Mouse (Mus musculus): ENCODE measurements around the gene Mocs2.

Mocs2 gene

DNA sequence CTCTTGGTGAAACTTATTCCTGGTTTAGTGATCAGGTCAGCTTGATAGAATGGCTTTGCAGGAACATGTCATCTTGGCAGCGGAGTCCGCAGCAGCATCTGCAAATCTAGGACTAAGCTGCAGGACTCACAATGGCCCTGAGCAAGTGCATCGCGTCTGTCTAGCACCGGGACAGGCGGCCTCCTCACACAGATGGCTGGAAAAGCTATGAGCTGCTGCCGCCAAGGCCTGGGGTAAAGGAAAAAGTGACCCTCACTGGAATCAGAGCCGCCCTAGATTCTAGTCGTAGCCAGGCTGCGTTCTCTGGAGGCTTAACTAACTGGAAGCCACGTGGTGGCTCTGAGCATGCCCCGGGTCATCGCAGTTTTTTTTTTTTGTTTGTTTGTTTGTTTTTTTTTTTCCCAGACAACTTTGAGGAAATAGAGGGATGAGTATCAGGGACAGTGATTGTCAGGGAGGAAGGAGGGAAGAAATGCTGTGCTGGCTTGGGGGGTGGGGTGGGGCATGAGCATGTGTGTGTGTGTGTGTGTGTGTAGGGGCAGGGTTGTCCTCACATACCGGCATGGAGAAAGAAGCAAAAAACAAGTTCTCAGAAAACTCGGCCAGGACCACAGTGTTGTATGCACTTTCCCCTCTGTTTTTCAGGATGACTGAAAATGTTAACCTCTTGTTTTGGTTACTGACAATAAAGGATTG is 37.7 kb downstream of the Mocs2 start:
- Histone ChIP-seq H3K36me3 (ENCODE audit: insufficient read depth, low read length) (no peaks in the 10 kb centered on the region), H3K27me3 (ENCODE audit: insufficient read depth, low read length) (no peaks in the 10 kb centered on the region), H3K9me3 (ENCODE audit: low read length) (no peaks in the 10 kb centered on the region), H3K4me1 (replicated peaks; ENCODE audit: low read depth, low read length) (no peaks in the 10 kb centered on the region; the same call in 1 of the 2 replicates), H3K4me3 (replicated peaks; ENCODE audit: low read length) (peak overlapping the region; percentile 41; the same call in 1 of the 2 replicates)
- no peak for TF ChIP-seq NANOG (IDR thresholded peaks at IDR 0.05; ENCODE audit: borderline replicate concordance, low read length)
- TF ChIP-seq CTCF (conservative IDR thresholded peaks at IDR 0.05; ENCODE audit: low read length): no peak
- no peak for TF ChIP-seq POU5F1 (IDR thresholded peaks at IDR 0.05; ENCODE audit: borderline replicate concordance, low read length)

DNA sequence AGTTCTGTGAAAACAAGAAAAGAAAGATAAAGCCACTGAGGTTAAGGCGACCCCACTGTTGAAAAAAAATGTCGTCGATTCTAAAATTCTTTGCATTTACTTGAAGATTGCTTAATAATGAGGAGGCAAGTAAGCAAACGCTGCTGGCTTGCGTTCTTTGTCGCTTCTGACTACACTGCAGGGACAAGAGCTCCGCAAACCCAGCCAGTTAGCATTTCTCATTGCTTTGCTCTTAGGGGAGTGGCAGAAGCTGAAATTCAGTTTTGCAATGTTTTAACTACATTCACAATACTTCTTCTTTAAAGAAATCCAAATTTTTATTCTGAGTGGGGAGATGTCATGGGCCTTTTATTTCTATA is 38.2 kb downstream of the Mocs2 start:
- TF ChIP-seq CTCF (conservative IDR thresholded peaks at IDR 0.05; ENCODE audit: low read length) (no peak), NANOG (IDR thresholded peaks at IDR 0.05; ENCODE audit: borderline replicate concordance, low read length) (no peak), POU5F1 (IDR thresholded peaks at IDR 0.05; ENCODE audit: borderline replicate concordance, low read length) (no peak)

DNA sequence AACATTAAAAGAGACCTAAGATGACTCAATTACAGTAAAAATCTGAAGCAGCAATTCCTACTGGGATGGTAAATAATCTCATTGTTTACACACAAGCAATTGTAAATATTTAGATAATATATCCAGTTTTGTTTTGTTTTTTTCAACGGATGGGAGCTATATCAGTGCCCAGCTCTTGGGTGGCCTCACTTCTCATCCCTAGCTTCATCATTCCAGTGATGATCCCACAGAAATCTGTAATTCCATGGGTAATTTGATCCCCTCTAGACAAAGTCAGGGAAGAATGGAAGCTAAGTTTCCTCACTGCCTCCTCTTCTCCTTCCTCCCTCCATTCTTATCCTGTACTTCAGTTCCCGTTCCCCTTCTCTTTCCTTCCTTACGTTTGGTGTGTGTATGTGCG is 39.5 kb downstream of the Mocs2 start:
- H3K36me3 ChIP-seq (ENCODE audit: insufficient read depth, low read length): no peaks in the 10 kb centered on the region
- H3K4me3 ChIP-seq (replicated peaks; ENCODE audit: low read length): no peak overlapping the region
- no peaks in the 10 kb centered on the region for H3K27me3 ChIP-seq (ENCODE audit: insufficient read depth, low read length)
- TF ChIP-seq POU5F1 (IDR thresholded peaks at IDR 0.05; ENCODE audit: borderline replicate concordance, low read length): no peak
- no peaks in the 10 kb centered on the region for H3K9me3 ChIP-seq (ENCODE audit: low read length)
- no peaks in the 10 kb centered on the region; the same call in 1 of the 2 replicates for H3K4me1 ChIP-seq (replicated peaks; ENCODE audit: low read depth, low read length)

More for the DNA sequence above, 38.2 kb downstream of the Mocs2 start:
- Histone ChIP-seq H3K4me1 (replicated peaks; ENCODE audit: low read depth, low read length) (no peaks in the 10 kb centered on the region; the same call in 1 of the 2 replicates), H3K4me3 (replicated peaks; ENCODE audit: low read length) (no peak overlapping the region), H3K9me3 (ENCODE audit: low read length) (no peaks in the 10 kb centered on the region), H3K36me3 (ENCODE audit: insufficient read depth, low read length) (no peaks in the 10 kb centered on the region), H3K27me3 (ENCODE audit: insufficient read depth, low read length) (no peaks in the 10 kb centered on the region)

DNA sequence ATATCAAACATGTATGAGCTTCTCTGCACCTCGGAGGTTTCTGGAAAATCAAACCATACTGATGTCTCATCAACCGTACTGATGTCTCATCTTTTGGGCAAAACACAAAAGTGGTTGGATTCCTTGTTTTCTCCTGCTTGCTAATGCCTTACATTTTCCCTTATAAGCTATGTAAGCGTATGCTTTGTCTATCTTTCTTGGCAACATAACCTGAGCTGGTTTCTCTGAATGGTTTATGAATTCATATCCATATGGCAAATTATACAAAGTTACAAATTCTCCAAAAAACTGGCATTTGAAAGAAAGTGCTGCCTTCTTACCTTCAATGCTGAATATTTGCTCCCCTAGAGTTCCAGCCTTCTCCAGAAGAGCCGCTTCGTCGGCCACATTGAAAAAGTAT is 56.7 kb downstream of the Mocs2 start:
- no peaks in the 10 kb centered on the region for H3K27me3 ChIP-seq (ENCODE audit: insufficient read depth, low read length)
- no peaks in the 10 kb centered on the region for H3K9me3 ChIP-seq (ENCODE audit: low read length)
- H3K36me3 ChIP-seq (ENCODE audit: insufficient read depth, low read length): no peaks in the 10 kb centered on the region
- H3K4me3 ChIP-seq (replicated peaks; ENCODE audit: low read length): no peak overlapping the region
- H3K4me1 ChIP-seq (replicated peaks; ENCODE audit: low read depth, low read length): no peaks in the 10 kb centered on the region
- no peak for TF ChIP-seq POU5F1 (IDR thresholded peaks at IDR 0.05; ENCODE audit: borderline replicate concordance, low read length)
- TF ChIP-seq CTCF (conservative IDR thresholded peaks at IDR 0.05; ENCODE audit: low read length): no peak
- no peak for TF ChIP-seq NANOG (IDR thresholded peaks at IDR 0.05; ENCODE audit: borderline replicate concordance, low read length)

DNA sequence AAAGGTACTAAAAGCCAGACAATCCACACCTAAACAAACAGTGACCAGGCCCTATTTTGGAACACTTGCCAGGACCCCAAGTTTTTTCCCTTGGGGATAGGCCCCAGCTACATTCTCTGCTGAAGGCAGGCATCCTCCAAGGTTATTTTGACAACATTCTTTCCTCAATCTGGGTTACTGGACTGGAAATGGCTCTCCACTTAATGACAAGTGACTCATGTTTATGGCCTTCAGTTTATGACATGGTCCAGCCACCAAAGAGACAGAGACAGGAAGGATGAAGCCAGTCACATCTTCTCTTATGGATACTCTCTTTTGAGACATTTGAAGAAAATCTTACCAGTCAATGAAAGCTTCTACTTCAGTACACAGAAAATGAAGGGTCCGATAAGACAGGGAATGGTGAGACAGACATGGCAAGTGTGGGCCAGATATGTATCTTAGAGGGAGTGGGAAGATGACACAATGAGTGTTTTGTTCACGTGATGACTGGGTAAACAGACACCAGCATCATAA is 58.0 kb downstream of the Mocs2 start:
- no peaks in the 10 kb centered on the region for H3K36me3 ChIP-seq (ENCODE audit: insufficient read depth, low read length)
- no peak overlapping the region for H3K4me3 ChIP-seq (replicated peaks; ENCODE audit: low read length)
- H3K27me3 ChIP-seq (ENCODE audit: insufficient read depth, low read length): no peaks in the 10 kb centered on the region
- TF ChIP-seq NANOG (IDR thresholded peaks at IDR 0.05; ENCODE audit: borderline replicate concordance, low read length) (no peak), CTCF (conservative IDR thresholded peaks at IDR 0.05; ENCODE audit: low read length) (no peak), POU5F1 (IDR thresholded peaks at IDR 0.05; ENCODE audit: borderline replicate concordance, low read length) (no peak)
- no peaks in the 10 kb centered on the region for H3K9me3 ChIP-seq (ENCODE audit: low read length)
- no peaks in the 10 kb centered on the region for H3K4me1 ChIP-seq (replicated peaks; ENCODE audit: low read depth, low read length)

DNA sequence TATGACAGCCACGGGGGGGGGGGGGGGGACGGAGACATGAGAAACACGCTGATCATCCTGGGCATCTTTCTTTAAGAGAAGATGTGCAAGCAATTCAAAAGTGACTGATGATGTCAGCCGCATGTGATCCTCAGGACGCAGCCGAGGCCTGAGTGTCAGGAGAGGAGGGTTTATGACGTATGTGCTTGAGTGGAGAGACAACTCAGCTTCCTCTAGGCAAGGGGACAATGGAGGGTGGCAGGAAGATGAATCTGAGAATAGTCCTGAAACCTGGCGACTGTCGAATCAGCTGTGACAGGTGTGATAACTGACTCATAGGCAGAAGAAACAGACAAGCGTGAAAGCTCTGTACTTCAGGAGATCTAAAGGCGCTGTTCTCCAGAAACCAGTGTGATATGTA is 60.6 kb downstream of the Mocs2 start:
- no peaks in the 10 kb centered on the region for H3K36me3 ChIP-seq (ENCODE audit: insufficient read depth, low read length)
- no peaks in the 10 kb centered on the region for H3K27me3 ChIP-seq (ENCODE audit: insufficient read depth, low read length)
- no peaks in the 10 kb centered on the region for H3K9me3 ChIP-seq (ENCODE audit: low read length)
- no peak overlapping the region for H3K4me3 ChIP-seq (replicated peaks; ENCODE audit: low read length)
- H3K4me1 ChIP-seq (replicated peaks; ENCODE audit: low read depth, low read length): no peaks in the 10 kb centered on the region
- no peak for TF ChIP-seq NANOG (IDR thresholded peaks at IDR 0.05; ENCODE audit: borderline replicate concordance, low read length)
- TF ChIP-seq CTCF (conservative IDR thresholded peaks at IDR 0.05; ENCODE audit: low read length): no peak
- TF ChIP-seq POU5F1 (IDR thresholded peaks at IDR 0.05; ENCODE audit: borderline replicate concordance, low read length): no peak
